Mouse (Mus musculus): ENCODE measurements around the gene Ahrr.

GRCm38 (mm10) chr13:74341036-74341435 lies 48.9 kb upstream of the Ahrr start:
- peak; percentile 80 for TF ChIP-seq CTCF (IDR thresholded peaks at IDR 0.05)
- no peak for TF ChIP-seq EP300 (IDR thresholded peaks at IDR 0.05)

Measured in lung, postnatal 0 days (tissue).